Mouse (Mus musculus) midbrain, postnatal 0 days (tissue): ENCODE measurements at regions not wholly inside any gene's neighbourhood (a gene's known extent, or its start where the extent isn't known, plus 50 kb on each side); places are given as distances from the start of the nearest gene placed in this dataset.
A peak's percentile ranks its signal among the peaks of the same experiment; 100 is the strongest.

Experiments used
- ATAC-seq: fragments of 200-750 bp; cut with Nextera tagmentation; 2 replicates; pipeline ENCODE4 v1.8.0; 2017; ENCODE audit warnings: moderate number of reproducible peaks, mild to moderate bottlenecking, moderate TSS enrichment, moderate library complexity; ENCODE audit not compliant: low FRiP score
- DNase-seq: peaks from one replicate; pipeline ENCODE4 v3.0.0-alpha.2; 2015; ENCODE audit warnings: low spot score
- H3K27ac ChIP-seq: fragments of 300-500 bp; sonication (generic); 2 replicates; pipeline ENCODE4 v1.5.1; 2014; ENCODE audit warnings: low read depth, mild to moderate bottlenecking, low read length, mixed read lengths
- H3K27me3 ChIP-seq: fragments of 300-500 bp; sonication (generic); 2 replicates; pipeline ENCODE4 v1.6.1; 2014; ENCODE audit warnings: low read length, control low read depth, mixed read lengths; ENCODE audit not compliant: insufficient read depth
- H3K36me3 ChIP-seq: fragments of 300-500 bp; sonication (generic); 2 replicates; pipeline ENCODE4 v1.6.1; 2014; ENCODE audit warnings: low read length, control low read depth, mixed read lengths; ENCODE audit not compliant: insufficient read depth
- H3K4me1 ChIP-seq: fragments of 300-500 bp; sonication (generic); 2 replicates; pipeline ENCODE4 v1.6.1; 2014; ENCODE audit warnings: mild to moderate bottlenecking, control low read depth, antibody characterized with exemption, low read length, mixed read lengths; ENCODE audit not compliant: insufficient read depth
- H3K4me2 ChIP-seq: fragments of 300-500 bp; sonication (generic); 2 replicates; pipeline ENCODE4 v1.6.1; 2014; ENCODE audit warnings: low read depth, mild to moderate bottlenecking, low read length, mixed read lengths; ENCODE audit not compliant: poor library complexity, severe bottlenecking
- H3K4me3 ChIP-seq: fragments of 300-500 bp; sonication (generic); 2 replicates; pipeline ENCODE4 v1.5.1; 2014; ENCODE audit warnings: low read depth, mild to moderate bottlenecking, low read length, moderate library complexity
- H3K9ac ChIP-seq: fragments of 300-500 bp; sonication (generic); replicated peaks from 2 replicates; pipeline ENCODE4 v1.6.1; 2014; ENCODE audit warnings: mild to moderate bottlenecking, low read length, moderate library complexity, mixed read lengths; ENCODE audit not compliant: poor library complexity, severe bottlenecking
- H3K9me3 ChIP-seq: fragments of 300-500 bp; sonication (generic); 2 replicates; pipeline ENCODE4 v1.6.1; 2016; ENCODE audit warnings: low read length, control low read depth
- CTCF ChIP-seq: IDR thresholded peaks from 2 replicates; pipeline ENCODE4 v1.5.1; 2016; ENCODE audit warnings: antibody characterized with exemption, mild to moderate bottlenecking
- WGBS: fragments of 180-500 bp; shearing (Covaris S2); extraction: QIAGEN DNeasy Blood & Tissue Kit; methylation state at CpG from one replicate; pipeline ENCODE4 v1.1.7; 2014; 5-methylcytosine and 5-hydroxymethylcytosine counted together

DNA sequence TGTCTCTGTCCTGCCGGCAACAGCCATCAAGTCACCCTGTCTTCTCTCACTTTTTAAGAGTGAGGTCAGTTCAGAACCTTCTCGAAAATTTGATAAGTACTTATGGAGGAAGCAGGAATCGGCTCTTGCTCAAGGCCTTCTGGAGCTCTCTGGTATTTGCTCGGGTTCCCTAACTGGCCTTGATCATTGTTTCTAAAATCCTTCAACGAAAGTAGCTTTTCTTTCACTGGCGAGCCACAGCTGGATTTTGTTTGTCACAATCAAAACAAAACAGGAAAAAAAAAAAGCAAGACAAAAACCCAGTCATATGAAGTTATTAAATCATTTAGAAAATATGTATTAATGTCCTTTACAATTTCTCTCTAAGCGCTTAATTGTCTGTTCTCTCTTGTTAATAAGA lies 156.6 kb upstream of the Tex13c2 start:
- Histone ChIP-seq H3K9me3 (no peaks in the 10 kb centered on the region), H3K9ac (no peak overlapping the region), H3K4me2 (no peak overlapping the region), H3K4me3 (no peak overlapping the region), H3K27me3 (no peaks in the 10 kb centered on the region), H3K36me3 (no peaks in the 10 kb centered on the region), H3K27ac (no peak overlapping the region), H3K4me1 (no peaks in the 10 kb centered on the region)
- WGBS, result 78% methylated on average over 7 of the region's 7 CpGs
- no peak for TF ChIP-seq CTCF
- DNase-seq (no peak), ATAC-seq (no peak)

DNA sequence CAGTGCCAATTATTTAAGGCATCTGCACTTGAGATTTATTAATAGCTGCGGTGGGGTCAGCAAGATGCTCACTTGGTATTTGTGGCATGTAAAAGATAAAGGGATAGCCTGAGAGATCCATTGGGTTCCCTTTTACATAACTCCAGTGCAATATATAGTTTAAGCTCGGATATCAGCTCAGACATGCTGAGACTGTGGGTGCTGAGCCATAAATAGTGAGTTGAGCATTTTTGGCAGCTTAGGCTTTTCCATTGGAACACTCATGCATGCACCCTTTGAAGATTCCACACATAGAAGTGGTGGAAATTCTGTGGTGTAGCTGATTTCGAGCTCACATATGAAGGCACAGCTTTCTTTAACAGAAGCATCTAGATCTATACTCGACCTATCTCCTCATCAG lies 155.9 kb upstream of the Tex13c2 start:
- no peak overlapping the region for H3K4me2 ChIP-seq
- DNase-seq (no peak), ATAC-seq (no peak)
- no peak for TF ChIP-seq CTCF
- H3K9ac ChIP-seq, result no peak overlapping the region
- H3K9me3 ChIP-seq, result no peaks in the 10 kb centered on the region
- no peaks in the 10 kb centered on the region for H3K4me1 ChIP-seq
- WGBS, result 62% methylated on average over 4 of the region's 4 CpGs
- no peak overlapping the region for H3K4me3 ChIP-seq
- no peaks in the 10 kb centered on the region for H3K36me3 ChIP-seq
- H3K27ac ChIP-seq, result no peak overlapping the region
- no peaks in the 10 kb centered on the region for H3K27me3 ChIP-seq

DNA sequence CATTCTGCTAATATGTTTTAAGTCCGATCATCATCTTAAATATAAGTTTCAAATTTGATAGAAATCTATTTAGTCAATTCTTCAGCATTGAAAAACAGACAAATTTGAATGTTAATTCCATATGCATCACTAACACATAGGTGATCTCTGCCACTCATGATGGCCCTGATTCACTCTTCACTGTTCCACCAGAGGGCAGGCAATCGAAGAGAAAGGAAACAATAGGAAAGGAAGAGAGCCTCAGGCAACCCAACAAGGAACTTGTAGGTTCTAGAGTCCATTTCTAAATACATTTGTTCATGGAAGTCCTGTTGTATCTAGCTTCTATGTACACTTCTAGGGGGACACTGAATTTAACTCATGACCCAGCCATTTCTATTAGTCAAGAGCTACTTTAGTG lies 154.7 kb upstream of the Tex13c2 start:
- DNase-seq (no peak), ATAC-seq (no peak)
- Histone ChIP-seq H3K4me3 (no peak overlapping the region), H3K27ac (no peak overlapping the region), H3K9me3 (no peaks in the 10 kb centered on the region), H3K27me3 (no peaks in the 10 kb centered on the region), H3K36me3 (no peaks in the 10 kb centered on the region), H3K9ac (no peak overlapping the region), H3K4me2 (no peak overlapping the region), H3K4me1 (no peaks in the 10 kb centered on the region)
- 90% methylated on average over 2 of the region's 2 CpGs for WGBS
- no peak for TF ChIP-seq CTCF

DNA sequence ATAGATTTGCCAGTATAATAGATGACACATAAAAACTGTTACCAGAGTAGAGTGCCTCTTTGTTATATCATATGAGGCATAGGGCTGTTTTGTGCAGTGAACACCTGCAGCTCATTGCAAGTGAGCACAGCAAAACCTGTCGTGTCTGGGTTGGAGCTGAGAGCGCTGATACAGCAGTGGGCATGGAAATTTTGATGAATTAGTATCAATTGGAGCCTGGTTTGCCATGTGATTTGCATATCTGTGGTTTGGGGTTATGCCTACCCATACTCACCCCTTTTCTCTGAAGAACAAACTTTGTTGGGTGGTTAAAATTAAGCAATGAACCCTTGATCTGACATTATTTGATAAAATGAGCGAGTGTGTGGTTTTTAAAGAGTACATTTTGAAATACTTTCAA lies 152.7 kb upstream of the Tex13c2 start:
- Histone ChIP-seq H3K4me1 (no peaks in the 10 kb centered on the region), H3K4me2 (no peak overlapping the region), H3K9ac (no peak overlapping the region), H3K27me3 (no peaks in the 10 kb centered on the region), H3K4me3 (no peak overlapping the region), H3K9me3 (no peaks in the 10 kb centered on the region), H3K36me3 (no peaks in the 10 kb centered on the region), H3K27ac (no peak overlapping the region)
- 81% methylated on average over 3 of the region's 3 CpGs for WGBS
- DNase-seq, result no peak
- no peak for TF ChIP-seq CTCF
- ATAC-seq, result no peak

DNA sequence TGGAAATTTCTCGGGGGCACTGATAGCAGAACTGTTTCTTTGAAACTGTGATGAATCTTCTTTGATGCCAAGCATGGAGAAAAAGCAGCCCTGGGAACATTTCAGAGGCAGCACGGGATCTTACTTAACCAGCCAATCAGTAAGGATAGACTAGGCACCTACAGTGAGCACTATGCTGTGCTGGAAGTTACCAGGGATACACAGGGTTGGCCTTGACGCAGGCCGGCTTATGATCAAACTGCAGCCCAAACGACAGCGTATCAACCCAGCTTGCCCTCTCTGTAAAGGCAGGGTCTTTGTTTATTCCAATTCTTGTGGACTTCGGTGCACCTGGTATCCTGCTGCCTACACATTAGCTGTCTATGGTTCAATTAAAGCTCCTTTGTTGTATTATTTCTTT lies 147.1 kb upstream of the Tex13c2 start:
- no peak for ATAC-seq
- Histone ChIP-seq H3K27me3 (no peaks in the 10 kb centered on the region), H3K4me3 (no peak overlapping the region), H3K9ac (no peak overlapping the region), H3K4me2 (no peak overlapping the region), H3K36me3 (no peaks in the 10 kb centered on the region), H3K27ac (no peak overlapping the region), H3K4me1 (no peaks in the 10 kb centered on the region), H3K9me3 (no peaks in the 10 kb centered on the region)
- WGBS, result 27% methylated on average over 7 of the region's 7 CpGs
- no peak for DNase-seq
- no peak for TF ChIP-seq CTCF

DNA sequence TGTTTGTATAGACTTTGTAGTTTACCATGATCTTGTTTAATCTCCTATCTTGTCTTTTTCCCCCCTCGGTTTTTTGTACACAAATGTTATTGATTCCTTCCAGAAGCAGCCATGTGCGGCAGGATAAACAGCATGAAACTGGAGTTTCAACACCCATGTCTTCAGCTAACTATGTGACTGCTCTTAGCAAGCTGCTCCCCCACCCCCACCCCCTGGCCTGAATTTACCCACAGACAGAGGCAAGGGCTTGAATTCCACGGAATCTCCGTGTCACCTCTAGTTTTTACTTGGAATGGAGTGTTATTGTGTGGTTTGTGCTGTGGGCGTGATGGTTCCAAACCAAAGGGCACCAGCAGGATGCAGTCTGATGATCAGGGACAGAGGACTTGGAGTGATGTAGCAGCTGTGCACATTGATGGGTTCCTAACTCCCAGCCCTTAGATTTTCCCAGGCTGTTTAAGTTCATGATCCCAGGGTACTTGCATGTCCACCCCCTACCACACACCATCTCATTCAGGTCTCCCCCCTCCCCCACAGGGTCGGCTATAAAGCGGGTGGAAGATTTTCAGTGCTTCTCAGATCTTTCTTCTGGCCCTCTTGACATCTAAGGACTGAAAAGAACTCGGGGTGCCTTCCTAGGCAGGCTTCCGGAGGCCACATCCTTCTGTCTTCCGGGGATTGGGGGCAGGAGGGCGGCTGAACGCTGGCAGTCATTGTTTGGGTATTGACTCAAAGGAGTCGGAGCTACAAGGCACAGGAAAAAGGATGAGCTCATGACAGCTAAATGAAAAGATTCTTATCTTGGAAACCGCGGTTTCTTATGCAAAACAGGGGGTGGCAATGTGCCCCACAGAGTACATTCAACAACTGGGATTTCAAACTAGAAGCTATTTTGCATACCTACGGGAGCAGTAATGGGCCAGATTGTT lies 146.3 kb upstream of the Tex13c2 start:
- Histone ChIP-seq H3K4me3 (no peak overlapping the region), H3K4me2 (no peak overlapping the region), H3K27me3 (no peaks in the 10 kb centered on the region), H3K27ac (no peak overlapping the region), H3K9ac (no peak overlapping the region), H3K9me3 (no peaks in the 10 kb centered on the region), H3K36me3 (no peaks in the 10 kb centered on the region), H3K4me1 (no peaks in the 10 kb centered on the region)
- ATAC-seq, result peak; percentile 56; the same call in 1 of the 2 replicates
- 18% methylated on average over 16 of the region's 16 CpGs for WGBS
- DNase-seq, result peak; percentile 32
- no peak for TF ChIP-seq CTCF
